Mouse (Mus musculus): Measurements from ENCODE around the gene Mb. TPM values are rescaled to one million over a fixed set of nuclear protein-coding genes. Genes with fewer than 3 reads are reported as not detected.

Mb gene
- polyA plus RNA-seq, 1 experiment: 12.5 TPM

GRCm38 (mm10) chr15:77027117-77027516 is 23.4 kb downstream of the Mb start:
- DNase-seq (ENCODE audit: low read depth): no peak

GRCm38 (mm10) chr15:77025884-77026583 is 24.4 kb downstream of the Mb start:
- no peak for DNase-seq (ENCODE audit: low read depth)

GRCm38 (mm10) chr15:77022401-77022957 is 28.0 kb downstream of the Mb start:
- DNase-seq (ENCODE audit: low read depth): no peak

GRCm38 (mm10) chr15:77021851-77022250 is 28.6 kb downstream of the Mb start:
- no peak for DNase-seq (ENCODE audit: low read depth)

GRCm38 (mm10) chr15:77021056-77021455 is 29.4 kb downstream of the Mb start:
- no peak for DNase-seq (ENCODE audit: low read depth)

- DNase-seq (ENCODE audit: low read depth): no peak
Observed at GRCm38 (mm10) chr15:77020136-77020535, 30.3 kb downstream of the Mb start.

GRCm38 (mm10) chr15:77019533-77019932 is 30.9 kb downstream of the Mb start:
- no peak for DNase-seq (ENCODE audit: low read depth)

- no peak for DNase-seq (ENCODE audit: low read depth)
Observed at GRCm38 (mm10) chr15:77018740-77019340, 31.6 kb downstream of the Mb start.

- no peak for DNase-seq (ENCODE audit: low read depth)
Observed at GRCm38 (mm10) chr15:77017897-77018296, 32.6 kb downstream of the Mb start.

- no peak for DNase-seq (ENCODE audit: low read depth)
Observed at GRCm38 (mm10) chr15:77016509-77016908, 34.0 kb downstream of the Mb start.

GRCm38 (mm10) chr15:77014985-77015384 is 35.5 kb downstream of the Mb start:
- no peak for DNase-seq (ENCODE audit: low read depth)

GRCm38 (mm10) chr15:77014431-77014830 is 36.0 kb downstream of the Mb start:
- DNase-seq (ENCODE audit: low read depth): no peak

GRCm38 (mm10) chr15:77013753-77014241 is 36.7 kb downstream of the Mb start:
- DNase-seq (ENCODE audit: low read depth): no peak

GRCm38 (mm10) chr15:77008851-77009250 is 41.6 kb downstream of the Mb start:
- no peak for DNase-seq (ENCODE audit: low read depth)

- DNase-seq (ENCODE audit: low read depth): no peak
Observed at GRCm38 (mm10) chr15:77003868-77004215, 46.6 kb downstream of the Mb start.

GRCm38 (mm10) chr15:77003173-77003867 is 47.1 kb downstream of the Mb start:
- no peak for DNase-seq (ENCODE audit: low read depth)

- no peak for DNase-seq (ENCODE audit: low read depth)
Observed at GRCm38 (mm10) chr15:76998878-76999588, 51.4 kb downstream of the Mb start.

GRCm38 (mm10) chr15:76998048-76998447 is 52.4 kb downstream of the Mb start:
- no peak for DNase-seq (ENCODE audit: low read depth)

- no peak for DNase-seq (ENCODE audit: low read depth)
Observed at GRCm38 (mm10) chr15:76994413-76994812, 56.1 kb downstream of the Mb start.

GRCm38 (mm10) chr15:76987542-76988094 is 62.9 kb downstream of the Mb start:
- no peak for DNase-seq (ENCODE audit: low read depth)

- no peak for DNase-seq (ENCODE audit: low read depth)
Observed at GRCm38 (mm10) chr15:76987137-76987536, 63.3 kb downstream of the Mb start.

- no peak for DNase-seq (ENCODE audit: low read depth)
Observed at GRCm38 (mm10) chr15:76982745-76983144, 67.7 kb downstream of the Mb start.
